Mouse (Mus musculus): ENCODE measurements at regions not wholly inside any gene's neighbourhood (a gene's known extent, or its start where the extent isn't known, plus 50 kb on each side); places are given as distances from the start of the nearest gene placed in this dataset.

DNA sequence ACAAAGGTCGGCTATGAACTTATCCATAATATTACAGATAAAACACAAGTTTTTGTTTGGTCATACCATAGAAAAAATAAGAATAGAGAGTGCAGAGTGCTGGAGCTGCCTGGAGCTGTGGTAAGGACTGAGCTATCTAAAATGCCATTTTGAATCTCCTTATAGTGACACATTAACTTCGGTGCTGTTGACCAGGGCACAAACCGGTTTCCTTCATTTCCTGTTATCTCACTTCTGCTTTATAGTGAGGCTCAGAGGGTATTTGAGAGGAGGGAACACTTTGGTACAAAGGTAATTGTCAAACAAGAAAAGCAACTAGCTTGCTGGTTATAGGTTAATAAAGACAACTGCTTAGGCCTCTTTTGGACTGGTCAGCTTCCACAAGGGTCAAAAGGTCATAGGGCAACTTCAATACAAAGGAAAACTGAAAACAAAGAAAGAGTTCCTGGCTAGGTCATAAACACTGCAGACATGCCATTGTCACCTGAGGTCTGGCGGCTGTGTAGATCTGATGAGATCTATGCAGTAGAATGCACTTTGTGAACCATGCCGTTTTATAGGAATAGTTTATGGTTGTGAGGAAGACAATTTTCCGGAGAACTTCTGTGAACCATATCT, 132.2 kb upstream of the Bmp2 start:
- no peak for TF ChIP-seq CTCF (IDR thresholded peaks at IDR 0.05; ENCODE audit: control insufficient read depth, insufficient read depth, insufficient replicate concordance, low read depth, low read length)
- TF ChIP-seq POLR2A (IDR thresholded peaks at IDR 0.05; ENCODE audit: control insufficient read depth, low read depth, low read length), result no peak

Data from testis, adult 2 months (tissue).